Mouse (Mus musculus) urinary bladder, postnatal 36 days (tissue): ENCODE results near the gene Tcf7l2.

ENCODE experiments used
- DNase-seq, 2 experiments: peaks; one replicate each; pipeline ENCODE4 v3.0.0; 2022; ENCODE audit warnings: low spot score in 2 of 2, mixed read lengths in 1 of 2

The Tcf7l2 gene

GRCm38 (mm10) chr19:55756707-55757106, 15.1 kb downstream of the Tcf7l2 start:
- no peak for DNase-seq

- DNase-seq, result no peak
Measured at GRCm38 (mm10) chr19:55757403-55757802, 15.8 kb downstream of the Tcf7l2 start.

DNA sequence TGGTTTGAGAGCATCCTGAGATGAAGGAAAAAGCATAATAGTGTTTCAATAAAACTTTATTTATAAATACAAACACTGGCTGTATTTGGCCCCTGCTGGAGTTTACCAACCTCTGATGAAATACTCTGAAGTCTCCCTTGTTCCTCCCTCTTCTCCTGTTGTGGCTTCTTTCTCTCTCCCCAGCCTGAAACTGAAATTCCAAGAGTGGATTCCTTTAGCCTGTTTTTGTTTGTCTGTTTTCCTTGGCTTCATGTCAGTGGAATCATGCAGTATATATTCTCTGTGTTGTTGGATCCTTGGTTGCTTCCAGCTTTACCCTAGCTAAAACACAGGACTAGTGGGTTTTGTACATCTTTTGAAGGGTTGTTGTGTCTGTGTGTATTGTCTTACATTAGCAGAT, 16.5 kb downstream of the Tcf7l2 start:
- DNase-seq, result no peak

DNA sequence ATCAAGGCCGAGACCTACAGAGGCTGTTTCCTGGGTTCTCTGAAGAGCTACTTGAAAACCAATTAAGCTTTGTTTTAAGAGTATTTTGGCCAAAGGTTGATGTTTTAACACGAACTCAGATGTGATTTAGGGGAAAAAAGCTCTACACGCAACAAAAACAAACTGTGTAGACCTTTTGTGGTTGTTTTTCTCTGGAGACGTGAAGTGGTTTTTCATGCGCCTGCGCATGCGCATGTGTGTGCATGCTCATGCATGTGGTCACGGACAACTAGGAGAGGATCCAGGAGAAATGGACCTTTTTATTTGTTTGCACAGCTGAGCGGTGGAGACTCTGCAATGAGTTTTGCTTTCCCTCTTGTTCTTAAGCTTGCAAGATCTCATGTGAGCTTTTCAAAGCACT, 17.4 kb downstream of the Tcf7l2 start:
- no peak for DNase-seq

GRCm38 (mm10) chr19:55761086-55761485, 19.5 kb downstream of the Tcf7l2 start:
- DNase-seq, result no peak

DNA sequence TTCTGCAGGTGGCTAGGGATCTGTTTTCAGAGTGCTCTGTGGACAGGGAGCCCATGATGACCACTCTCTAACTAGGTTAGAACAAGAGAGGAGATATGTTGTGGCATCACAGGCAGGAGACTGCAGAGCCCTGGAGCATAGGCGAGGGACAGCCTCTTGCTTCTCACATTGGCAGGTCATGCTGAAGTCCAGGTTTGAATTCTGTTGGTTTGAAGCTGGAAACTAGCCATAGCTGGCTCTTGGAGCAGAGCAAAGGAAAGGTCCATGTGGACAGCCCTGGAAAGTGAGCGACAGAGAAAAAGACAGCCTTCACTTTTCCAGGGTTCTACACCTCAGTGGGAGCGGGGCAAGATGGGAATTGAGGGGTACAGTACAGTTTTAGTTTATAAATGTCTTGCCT, 20.6 kb downstream of the Tcf7l2 start:
- no peak for DNase-seq

DNA sequence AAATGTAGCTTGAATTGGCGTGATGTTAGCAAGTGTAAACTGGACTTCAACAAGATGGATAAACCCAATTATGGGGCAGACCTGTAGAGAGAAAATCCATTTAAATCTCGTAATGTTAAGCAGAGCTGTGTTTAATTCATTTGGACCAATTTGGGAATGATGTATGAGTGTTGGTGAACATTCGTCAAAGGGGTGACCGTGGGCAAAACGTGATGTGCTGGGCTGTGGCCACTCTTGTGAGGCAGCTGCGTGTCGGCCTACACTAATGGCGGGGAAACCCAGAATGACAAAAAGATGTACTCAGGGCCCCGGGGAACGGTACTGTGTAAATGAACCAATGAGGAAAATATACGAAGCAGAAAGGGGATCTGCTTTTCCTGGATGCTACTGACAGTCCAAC, 24.2 kb downstream of the Tcf7l2 start:
- no peak for DNase-seq

GRCm38 (mm10) chr19:55767104-55767503, 25.5 kb downstream of the Tcf7l2 start:
- no peak for DNase-seq

- DNase-seq, result no peak
Measured at GRCm38 (mm10) chr19:55767579-55767978, 26.0 kb downstream of the Tcf7l2 start.

- DNase-seq, result no peak
Measured at GRCm38 (mm10) chr19:55768246-55768645, 26.6 kb downstream of the Tcf7l2 start.

- no peak for DNase-seq
Measured at GRCm38 (mm10) chr19:55768889-55769288, 27.3 kb downstream of the Tcf7l2 start.

GRCm38 (mm10) chr19:55774334-55774733, 32.7 kb downstream of the Tcf7l2 start:
- no peak for DNase-seq

- no peak for DNase-seq
Measured at GRCm38 (mm10) chr19:55774824-55775223, 33.2 kb downstream of the Tcf7l2 start.

DNA sequence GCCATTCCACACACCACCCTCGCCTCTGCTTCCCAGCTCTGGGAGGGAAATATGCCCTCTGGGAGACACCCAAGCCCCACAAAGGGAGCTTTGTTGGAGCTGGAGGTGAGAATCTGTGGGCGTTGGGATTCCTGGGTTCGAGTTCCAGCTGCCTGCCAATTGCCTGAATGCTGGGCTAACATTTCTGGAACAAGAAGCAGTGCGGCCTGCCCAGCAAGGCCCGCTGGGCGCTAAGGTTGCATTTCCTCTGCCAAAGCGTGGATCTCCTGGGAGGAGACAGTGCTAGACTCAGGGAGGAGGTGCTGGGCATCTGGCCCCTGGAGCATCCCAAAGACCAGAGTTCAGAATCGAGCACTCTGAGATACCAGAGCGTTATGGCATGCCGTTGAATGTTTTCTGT, 38.3 kb downstream of the Tcf7l2 start:
- peak in 1 of 2 experiments; percentile 43 for DNase-seq

GRCm38 (mm10) chr19:55781087-55781486, 39.5 kb downstream of the Tcf7l2 start:
- no peak for DNase-seq

GRCm38 (mm10) chr19:55781681-55782080, 40.1 kb downstream of the Tcf7l2 start:
- DNase-seq, result no peak

DNA sequence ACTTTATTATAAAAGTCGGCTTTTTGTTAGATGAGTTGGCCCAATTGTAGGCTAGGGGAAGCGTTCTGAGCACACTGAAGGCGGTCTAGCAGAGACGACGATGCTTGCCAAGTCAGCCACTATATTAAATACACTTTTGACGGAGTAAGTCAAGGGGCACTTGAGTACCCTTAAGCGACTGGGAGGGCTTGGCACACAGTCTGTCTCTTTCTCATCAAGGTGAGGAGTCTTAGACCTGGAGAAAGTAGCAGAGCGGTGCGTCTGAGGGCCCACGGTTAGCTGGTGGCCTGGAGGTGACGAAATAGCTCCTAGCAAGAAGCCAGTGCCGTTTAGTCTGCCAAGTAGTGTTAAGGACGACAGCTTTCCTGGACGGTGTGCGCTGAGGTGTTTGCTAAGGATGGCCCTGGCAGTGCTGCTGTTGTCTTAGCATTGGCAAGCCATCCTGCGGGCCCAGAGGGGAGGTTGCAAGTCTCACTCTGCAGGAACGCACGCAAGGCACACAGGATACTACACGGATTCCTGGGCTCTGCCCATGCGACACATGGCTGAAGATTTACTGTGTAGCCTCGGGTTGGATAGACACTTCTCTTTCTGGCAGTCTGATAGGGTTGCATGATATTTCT, 43.3 kb downstream of the Tcf7l2 start:
- peak in 1 of 2 experiments; percentile 26 for DNase-seq

GRCm38 (mm10) chr19:55787420-55787819, 45.8 kb downstream of the Tcf7l2 start:
- no peak for DNase-seq

- DNase-seq, result no peak
Measured at GRCm38 (mm10) chr19:55788285-55788904, 46.8 kb downstream of the Tcf7l2 start.

GRCm38 (mm10) chr19:55788905-55789295, 47.3 kb downstream of the Tcf7l2 start:
- no peak for DNase-seq

GRCm38 (mm10) chr19:55789838-55790237, 48.2 kb downstream of the Tcf7l2 start:
- DNase-seq, result no peak

- DNase-seq, result no peak
Measured at GRCm38 (mm10) chr19:55791293-55791692, 49.7 kb downstream of the Tcf7l2 start.

DNA sequence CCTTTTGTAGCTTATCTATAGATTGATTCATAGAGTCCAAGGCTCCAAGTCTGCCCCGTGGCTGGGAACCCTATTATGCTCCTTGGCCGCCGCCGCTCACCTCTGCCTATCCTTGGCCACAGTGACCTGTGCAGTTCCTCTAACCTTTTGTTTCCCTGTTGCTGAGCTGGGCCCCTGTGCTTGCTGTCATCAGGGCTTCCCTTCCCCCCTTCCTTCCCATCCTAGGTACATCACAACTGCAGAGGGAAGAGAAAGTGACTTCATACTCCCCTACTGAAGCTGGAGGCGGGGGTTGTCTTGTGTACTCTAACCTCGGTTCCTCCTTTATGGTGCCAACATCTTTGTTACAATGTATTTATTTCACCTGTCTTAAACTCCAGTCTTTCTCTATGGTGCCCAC, 50.3 kb downstream of the Tcf7l2 start:
- DNase-seq, result no peak

DNA sequence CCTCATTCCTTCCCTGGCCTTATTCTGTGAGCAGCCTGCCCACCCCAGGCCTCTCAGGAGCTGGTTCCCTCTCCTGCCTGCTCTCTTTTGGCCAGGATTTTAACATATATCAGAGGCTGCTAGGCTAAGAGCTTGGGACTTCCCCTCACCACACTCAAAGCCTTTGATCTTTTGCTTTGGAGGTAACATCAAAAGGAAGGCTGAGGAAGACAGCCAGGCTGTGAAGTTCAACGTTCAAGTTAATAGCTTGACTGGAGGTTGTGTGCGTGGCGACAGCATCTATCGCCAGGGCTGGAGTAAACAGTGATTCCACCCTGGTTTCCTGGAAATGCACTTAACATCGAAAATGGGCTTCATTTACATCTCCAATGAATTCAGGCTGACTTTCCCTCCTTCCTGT, 51.0 kb downstream of the Tcf7l2 start:
- no peak for DNase-seq
